ENCODE assay signal across 12 mouse cellular contexts in the genomic region with DNA sequence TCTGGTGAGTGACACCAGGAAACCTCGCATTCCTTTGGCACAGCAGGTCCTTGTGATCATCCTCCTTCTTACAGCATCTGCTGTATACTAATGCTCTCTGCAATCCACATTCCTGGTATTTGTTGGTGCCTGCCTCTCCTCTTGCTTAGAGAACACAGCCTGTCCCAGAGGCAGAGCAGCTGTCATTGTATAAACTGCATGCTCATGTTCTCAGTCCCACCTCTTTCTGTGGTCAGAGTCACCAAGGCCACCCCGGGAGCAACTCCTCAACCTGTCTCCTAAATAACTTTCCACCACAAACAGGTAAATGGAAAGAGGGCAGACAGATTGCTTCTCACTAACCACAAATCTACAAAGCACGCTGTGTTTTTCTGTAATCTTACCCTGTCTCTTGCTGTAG. TPM values are rescaled to one million over a fixed set of nuclear protein-coding genes. Genes with fewer than 3 reads are reported as not detected.
"Had no signal": no experiment of that assay in that cellular context is flagged by ENCODE, and none has a peak within 500 bp of the region (broad histone marks: within the 10 kb centered on the region; RNA-seq: fewer than 3 reads in every experiment).

No protein-coding gene starts in this region.

- H3K4me1 ChIP-seq: liver, embryonic 15.5 days; midbrain, embryonic 12.5 days had no signal

- DNase-seq: kidney, adult 9 months; kidney, postnatal 10 days; layer of hippocampus, adult 9-11 months; lung, adult 2 months; right cerebral cortex, postnatal 14 days; thymus, postnatal 4 days had no signal

- H3K4me2 ChIP-seq: liver, embryonic 11.5 days; liver, embryonic 15.5 days; midbrain, embryonic 12.5 days had no signal

- H3K27ac ChIP-seq: liver, embryonic 15.5 days; midbrain, embryonic 12.5 days had no signal

- H3K9me3 ChIP-seq: liver, embryonic 15.5 days had no signal

- H3K4me3 ChIP-seq: liver, embryonic 15.5 days; midbrain, embryonic 12.5 days had no signal

- ATAC-seq: intestine, embryonic 16.5 days; midbrain, embryonic 16.5 days had no signal

- H3K9ac ChIP-seq: liver, embryonic 15.5 days; midbrain, embryonic 12.5 days had no signal

- H3K36me3 ChIP-seq: liver, embryonic 15.5 days; midbrain, embryonic 12.5 days had no signal

- H3K27me3 ChIP-seq: liver, embryonic 15.5 days; midbrain, embryonic 12.5 days had no signal

RNA-seq across cellular contexts. Expression of a gene that starts 18.1 kb away (rescaled TPM):
- total RNA-seq: megakaryocyte progenitor cell, adult 5-6 weeks had no signal
- polyA plus RNA-seq: liver, embryonic 11.5 days had no signal
